Mouse (Mus musculus): ENCODE results near the gene Irak3. TPM values are rescaled to one million over a fixed set of nuclear protein-coding genes. Genes with fewer than 3 reads are reported as not detected.
"Not testable (repeated sequence)": the region's sequence is repeated elsewhere in the genome, so short reads cannot be mapped to it uniquely, and the experiment has no call there.

Gene Irak3
- polyA plus RNA-seq, 1 experiment from 2014 or later = 1.5 TPM

GRCm38 (mm10) chr10:120113980-120114379 lies 88.0 kb downstream of the Irak3 start:
- no peaks in the 10 kb centered on the region for H3K9me3 ChIP-seq (replicated peaks; ENCODE audit: low read length)
- ATAC-seq (replicated peaks; ENCODE audit: low FRiP score, low read depth) (no peak), DNase-seq (ENCODE audit: low spot score) (no peak)
- no peak for TF ChIP-seq CTCF (IDR thresholded peaks at IDR 0.05; ENCODE audit: low read depth)
- WGBS = 87% methylated on average over 6 of the region's 6 CpGs
- H3K27ac ChIP-seq = no peak overlapping the region
- H3K4me1 ChIP-seq (replicated peaks; ENCODE audit: insufficient read depth, low read length) = no peaks in the 10 kb centered on the region
- no peak overlapping the region for H3K9ac ChIP-seq (ENCODE audit: low read depth, low read length)
- no peaks in the 10 kb centered on the region for H3K27me3 ChIP-seq (ENCODE audit: insufficient read depth, low read length)
- H3K4me3 ChIP-seq (replicated peaks; ENCODE audit: low read depth, low read length) = no peak overlapping the region
- H3K4me2 ChIP-seq (ENCODE audit: low read length) = no peak overlapping the region
- H3K36me3 ChIP-seq (ENCODE audit: insufficient read depth, low read length) = no peaks in the 10 kb centered on the region

DNA sequence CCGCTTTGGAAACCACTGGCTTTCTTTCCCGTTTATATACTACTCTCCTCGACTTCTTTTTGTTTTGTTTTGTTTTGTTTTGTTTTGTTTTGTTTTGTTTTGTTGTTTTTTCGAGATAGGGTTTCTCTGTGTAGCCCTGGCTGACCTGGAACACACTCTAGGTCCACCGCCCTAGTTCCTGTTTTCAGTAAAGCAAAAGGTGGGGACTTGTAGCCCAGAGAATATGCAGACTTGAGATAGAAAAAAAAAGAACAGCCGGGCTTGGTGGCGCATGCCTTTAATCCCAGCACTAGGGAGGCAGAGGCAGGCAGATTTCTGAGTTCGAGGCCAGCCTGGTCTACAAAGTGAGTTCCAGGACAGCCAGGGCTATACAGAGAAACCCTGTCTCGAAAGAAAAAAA lies 88.4 kb downstream of the Irak3 start:
- ATAC-seq (replicated peaks; ENCODE audit: low FRiP score, low read depth); H3K4me1 ChIP-seq (replicated peaks; ENCODE audit: insufficient read depth, low read length); H3K27ac ChIP-seq; H3K9me3 ChIP-seq (replicated peaks; ENCODE audit: low read length); H3K27me3 ChIP-seq (ENCODE audit: insufficient read depth, low read length); H3K9ac ChIP-seq (ENCODE audit: low read depth, low read length); DNase-seq (ENCODE audit: low spot score); H3K36me3 ChIP-seq (ENCODE audit: insufficient read depth, low read length): not testable (repeated sequence)
- Histone ChIP-seq H3K4me2 (ENCODE audit: low read length) (peak overlapping the region; percentile 92), H3K4me3 (replicated peaks; ENCODE audit: low read depth, low read length) (peak overlapping the region; percentile 81; the same call in 1 of the 2 replicates)
- WGBS = 64% methylated on average over 9 of the region's 9 CpGs

DNA sequence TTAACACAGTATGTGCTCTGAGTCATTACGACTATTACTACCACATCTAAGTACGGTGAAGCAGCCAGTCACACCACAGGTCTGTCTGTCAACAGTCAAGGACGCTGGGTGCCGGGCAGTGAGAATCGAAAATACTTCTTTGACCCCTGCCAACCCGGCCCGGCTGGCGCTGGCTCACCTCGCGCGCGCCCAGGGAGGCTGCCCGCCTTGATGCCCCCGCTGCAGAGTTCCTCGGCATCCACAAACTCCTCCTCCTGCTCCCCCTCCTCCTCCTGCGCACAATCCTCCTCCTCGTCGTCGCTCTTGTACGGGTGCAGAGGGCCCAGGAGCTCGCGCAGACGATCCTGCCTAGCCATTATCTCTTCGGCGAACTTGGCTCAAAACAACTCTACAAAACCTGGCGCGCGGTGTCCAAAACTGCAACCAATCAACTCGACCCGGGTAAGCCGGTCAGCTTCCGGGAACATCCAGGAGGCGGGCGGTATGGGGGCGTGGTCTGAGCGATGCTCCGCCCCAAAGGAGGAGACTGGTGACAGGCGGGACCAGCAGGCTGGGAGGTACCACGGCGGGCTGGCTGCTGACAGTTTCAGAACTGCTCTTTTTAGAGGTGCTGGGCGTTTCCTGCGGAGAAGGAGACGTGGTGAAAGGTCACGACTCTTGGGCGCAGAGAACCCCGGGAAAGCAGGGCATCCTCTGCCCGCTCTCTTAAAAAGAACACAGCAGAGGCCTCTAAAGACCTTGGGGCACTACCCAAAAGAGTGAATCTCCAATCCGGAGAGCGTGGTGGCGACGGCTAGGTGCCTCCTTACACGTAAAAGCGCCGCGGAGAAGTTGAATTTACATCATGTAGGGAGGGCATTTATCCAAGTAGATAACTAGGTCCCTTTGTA lies 89.2 kb downstream of the Irak3 start, which contains the start of gene Helb:
Helb (minus strand) TSS at position 481 of the 890 bp plus-strand sequence.
- ATAC-seq (replicated peaks; ENCODE audit: low FRiP score, low read depth) = peak; percentile 99

DNA sequence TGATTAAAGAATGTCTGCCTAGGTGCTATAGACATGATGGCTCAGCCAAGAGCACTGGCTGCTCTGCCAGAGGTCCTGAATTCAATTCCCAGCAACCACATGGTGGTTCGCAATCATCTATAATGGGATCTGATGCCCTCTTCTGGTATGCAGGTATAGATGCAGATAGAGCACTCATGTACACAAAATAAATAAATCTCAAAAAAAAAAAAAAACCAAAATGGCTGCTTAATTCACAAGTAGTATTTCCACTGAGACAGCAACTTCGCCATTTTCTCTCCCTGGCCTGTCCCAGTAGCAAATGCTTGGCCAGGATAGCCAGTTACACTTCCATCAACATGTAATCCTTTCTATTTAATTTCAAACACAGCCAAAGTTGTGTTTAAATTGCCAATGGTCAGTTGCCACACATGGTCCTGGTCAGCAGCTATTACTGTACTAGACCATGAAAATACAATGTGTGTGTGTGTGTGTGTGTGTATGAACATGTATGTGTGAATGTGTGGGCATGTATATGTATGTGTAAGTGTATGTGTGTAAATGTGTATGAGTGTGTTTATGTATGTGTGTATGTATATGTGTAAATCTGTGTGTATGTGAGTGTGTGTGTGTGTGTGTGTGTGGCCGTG lies 90.1 kb downstream of the Irak3 start:
- H3K9ac ChIP-seq (ENCODE audit: low read depth, low read length) = no peak overlapping the region; the same call in 1 of the 2 replicates
- ATAC-seq (replicated peaks; ENCODE audit: low FRiP score, low read depth) = no peak
- peak overlapping the region; percentile 92 for H3K4me2 ChIP-seq (ENCODE audit: low read length)
- H3K4me3 ChIP-seq (replicated peaks; ENCODE audit: low read depth, low read length) = peak overlapping the region; percentile 81
- H3K4me1 ChIP-seq (replicated peaks; ENCODE audit: insufficient read depth, low read length) = no peaks in the 10 kb centered on the region
- no peaks in the 10 kb centered on the region for H3K9me3 ChIP-seq (replicated peaks; ENCODE audit: low read length)
- TF ChIP-seq CTCF (IDR thresholded peaks at IDR 0.05; ENCODE audit: low read depth) = peak; percentile 20; the same call in 1 of the 2 replicates
- 75% methylated on average over 3 of the region's 3 CpGs for WGBS
- no peak overlapping the region for H3K27ac ChIP-seq
- no peaks in the 10 kb centered on the region for H3K36me3 ChIP-seq (ENCODE audit: insufficient read depth, low read length)
- H3K27me3 ChIP-seq (ENCODE audit: insufficient read depth, low read length) = no peaks in the 10 kb centered on the region
- DNase-seq (ENCODE audit: low spot score) = no peak

More for the DNA sequence above, 89.2 kb downstream of the Irak3 start, which contains the start of gene Helb:
- peak within 1 kb of the TSS; percentile 81 for H3K4me3 ChIP-seq (replicated peaks; ENCODE audit: low read depth, low read length)
- H3K36me3 ChIP-seq (ENCODE audit: insufficient read depth, low read length) = no peaks in the 10 kb centered on the region
- peak; percentile 96 for DNase-seq (ENCODE audit: low spot score)
- H3K9me3 ChIP-seq (replicated peaks; ENCODE audit: low read length) = no peaks in the 10 kb centered on the region
- H3K27me3 ChIP-seq (ENCODE audit: insufficient read depth, low read length) = no peaks in the 10 kb centered on the region
- peak within 1 kb of the TSS; percentile 78 for H3K9ac ChIP-seq (ENCODE audit: low read depth, low read length)
- WGBS = under 1% methylated on average over 55 of the region's 55 CpGs
- no peaks in the 10 kb centered on the region for H3K4me1 ChIP-seq (replicated peaks; ENCODE audit: insufficient read depth, low read length)
- peak within 1 kb of the TSS; percentile 77; the same call in 1 of the 2 replicates for H3K27ac ChIP-seq
- peak within 1 kb of the TSS; percentile 92 for H3K4me2 ChIP-seq (ENCODE audit: low read length)
- 0 out of 2 replicates have a peak, but pooled peaks have one; percentile 5 for TF ChIP-seq CTCF (IDR thresholded peaks at IDR 0.05; ENCODE audit: low read depth)

DNA sequence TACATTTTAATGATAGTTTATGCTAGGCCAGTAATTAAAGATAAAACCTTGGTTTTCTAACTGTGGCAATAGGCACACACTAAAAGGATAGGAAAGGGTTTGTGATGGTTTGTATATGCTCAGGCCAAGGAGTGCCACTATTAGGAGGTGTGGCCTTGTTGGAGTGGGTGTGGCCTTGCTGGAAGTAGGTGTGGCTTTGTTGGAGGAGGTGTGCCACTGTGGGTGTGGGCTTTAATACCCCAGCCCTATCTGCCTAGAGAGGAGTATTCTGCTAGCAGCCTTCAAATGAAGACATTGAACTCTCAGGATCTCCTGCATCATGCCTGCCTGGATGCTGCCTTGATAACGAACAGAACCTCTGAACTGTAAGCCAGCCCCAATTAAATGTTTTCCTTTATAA lies 101.1 kb downstream of the Irak3 start:
- 85% methylated on average over 1 of the region's 1 CpGs for WGBS
- no peak for DNase-seq (ENCODE audit: low spot score)
- no peak for ATAC-seq (replicated peaks; ENCODE audit: low FRiP score, low read depth)

DNA sequence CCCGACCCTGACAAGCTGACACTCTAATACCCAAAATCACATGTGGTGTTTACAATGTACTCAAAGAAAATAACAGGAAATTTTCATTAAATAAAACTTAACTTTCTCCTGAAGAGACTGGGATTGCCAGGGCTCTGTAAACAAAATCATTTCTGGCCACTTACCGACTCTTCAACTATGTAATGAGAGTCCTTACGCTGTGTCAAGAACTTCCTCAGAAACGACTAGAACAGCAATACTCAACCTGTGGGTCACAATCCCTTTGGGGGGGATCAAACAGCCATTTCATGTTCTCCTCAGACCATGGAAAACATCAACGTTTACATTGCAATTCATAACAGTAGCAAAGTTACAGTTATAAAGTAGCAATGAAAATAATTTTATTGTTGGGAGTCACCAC lies 104.4 kb downstream of the Irak3 start:
- WGBS = 72% methylated on average over 5 of the region's 5 CpGs
- H3K4me3 ChIP-seq (replicated peaks; ENCODE audit: low read depth, low read length) = no peak overlapping the region

More for the DNA sequence above, 101.1 kb downstream of the Irak3 start:
- Histone ChIP-seq H3K9me3 (replicated peaks; ENCODE audit: low read length) (no peaks in the 10 kb centered on the region), H3K4me1 (replicated peaks; ENCODE audit: insufficient read depth, low read length) (no peaks in the 10 kb centered on the region), H3K36me3 (ENCODE audit: insufficient read depth, low read length) (peaks cover 12% of the 10 kb centered on the region), H3K9ac (ENCODE audit: low read depth, low read length) (no peak overlapping the region), H3K27me3 (ENCODE audit: insufficient read depth, low read length) (no peaks in the 10 kb centered on the region), H3K4me3 (replicated peaks; ENCODE audit: low read depth, low read length) (no peak overlapping the region), H3K4me2 (ENCODE audit: low read length) (no peak overlapping the region), H3K27ac (no peak overlapping the region)
- no peak for TF ChIP-seq CTCF (IDR thresholded peaks at IDR 0.05; ENCODE audit: low read depth)

More for the DNA sequence above, 104.4 kb downstream of the Irak3 start:
- TF ChIP-seq CTCF (IDR thresholded peaks at IDR 0.05; ENCODE audit: low read depth) = no peak
- Histone ChIP-seq H3K4me2 (ENCODE audit: low read length) (no peak overlapping the region), H3K27ac (no peak overlapping the region), H3K36me3 (ENCODE audit: insufficient read depth, low read length) (no peaks in the 10 kb centered on the region), H3K9me3 (replicated peaks; ENCODE audit: low read length) (no peaks in the 10 kb centered on the region), H3K4me1 (replicated peaks; ENCODE audit: insufficient read depth, low read length) (no peaks in the 10 kb centered on the region), H3K9ac (ENCODE audit: low read depth, low read length) (no peak overlapping the region), H3K27me3 (ENCODE audit: insufficient read depth, low read length) (no peaks in the 10 kb centered on the region)
- no peak for DNase-seq (ENCODE audit: low spot score)
- ATAC-seq (replicated peaks; ENCODE audit: low FRiP score, low read depth) = no peak
